Mouse (Mus musculus) embryonic fibroblast, embryonic 13.5 days (primary cell): ENCODE results near the gene Kcnj1.

Experiments
- CTCF ChIP-seq: IDR thresholded peaks from 2 replicates; pipeline ENCODE4 v1.5.1; 2011; ENCODE audit warnings: mild to moderate bottlenecking, control low read depth, low read length, moderate library complexity, borderline replicate concordance; ENCODE audit not compliant: insufficient read depth
- POLR2A ChIP-seq: IDR thresholded peaks from 2 replicates; pipeline ENCODE4 v1.6.1; 2011; ENCODE audit warnings: low read depth, mild to moderate bottlenecking, control low read depth, low read length, moderate library complexity

DNA sequence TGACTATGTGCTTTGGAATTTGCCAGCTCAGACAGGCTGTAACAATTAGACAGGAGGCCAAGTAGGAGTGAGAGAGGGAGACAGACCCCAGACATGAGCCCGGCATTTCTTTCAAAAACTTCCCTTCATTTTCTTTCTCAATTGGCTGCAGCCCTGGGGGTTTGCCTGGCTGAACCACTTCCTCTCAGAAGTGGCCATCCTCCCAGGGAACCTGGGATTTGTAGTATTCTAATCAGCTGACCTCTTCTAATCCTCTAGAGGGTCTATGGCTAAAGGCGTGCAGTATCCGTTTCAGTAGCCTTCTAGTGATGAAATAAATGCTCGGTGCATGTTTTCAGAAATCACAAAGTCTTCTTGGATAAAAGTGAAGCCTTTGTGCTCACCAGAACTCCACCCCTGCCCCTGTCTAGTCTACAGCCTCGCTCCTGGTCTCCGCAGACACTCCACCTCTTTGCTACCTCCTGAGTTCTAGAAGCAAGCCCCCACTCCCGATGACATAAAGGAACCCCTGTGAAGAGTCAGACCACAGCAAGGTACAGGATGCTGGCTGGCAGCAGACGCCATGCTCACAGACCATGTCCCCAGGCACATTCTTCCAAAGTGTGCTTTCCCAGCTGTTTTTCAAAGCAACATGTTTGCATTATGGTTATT is 45.3 kb downstream of the Kcnj1 start:
- TF ChIP-seq POLR2A (no peak), CTCF (no peak)
